Mouse (Mus musculus): ENCODE results near the gene Fbxo10.

DNA sequence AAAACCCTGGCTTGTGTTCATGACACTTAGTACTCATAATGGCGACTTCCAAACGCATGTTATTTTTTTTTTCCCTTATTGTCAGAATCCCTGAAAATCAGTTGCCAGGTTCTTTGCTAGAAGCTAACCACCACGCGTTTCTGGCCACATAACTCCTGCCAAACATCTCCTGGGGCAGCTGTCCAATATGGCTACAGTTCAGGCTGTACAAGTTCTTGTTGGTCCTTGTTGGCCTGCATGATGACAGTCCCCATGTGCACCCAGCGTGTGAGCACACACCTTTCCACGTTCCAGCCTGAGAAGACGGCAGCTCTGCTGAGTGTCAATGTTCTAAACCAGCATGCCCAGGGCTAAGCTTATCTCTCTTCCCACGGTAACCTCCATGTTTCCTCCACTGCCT lies 29.0 kb downstream of the Fbxo10 start:
- TF ChIP-seq POLR2A (IDR thresholded peaks at IDR 0.05; ENCODE audit: borderline replicate concordance, extremely low read depth, insufficient read depth, insufficient read length, poor library complexity, severe bottlenecking) (no peak), CTCF (IDR thresholded peaks at IDR 0.05; ENCODE audit: borderline replicate concordance, extremely low read depth, insufficient read depth, insufficient read length) (no peak)

Data from brain, embryonic 14.5 days (tissue).